Mouse (Mus musculus): Measurements from ENCODE around the gene Stx11.
A peak's percentile ranks its signal among the peaks of the same experiment; 100 is the strongest.
"Not testable (repeated sequence)": the region's sequence is repeated elsewhere in the genome, so short reads cannot be mapped to it uniquely, and the experiment has no call there.

Stx11 gene

DNA sequence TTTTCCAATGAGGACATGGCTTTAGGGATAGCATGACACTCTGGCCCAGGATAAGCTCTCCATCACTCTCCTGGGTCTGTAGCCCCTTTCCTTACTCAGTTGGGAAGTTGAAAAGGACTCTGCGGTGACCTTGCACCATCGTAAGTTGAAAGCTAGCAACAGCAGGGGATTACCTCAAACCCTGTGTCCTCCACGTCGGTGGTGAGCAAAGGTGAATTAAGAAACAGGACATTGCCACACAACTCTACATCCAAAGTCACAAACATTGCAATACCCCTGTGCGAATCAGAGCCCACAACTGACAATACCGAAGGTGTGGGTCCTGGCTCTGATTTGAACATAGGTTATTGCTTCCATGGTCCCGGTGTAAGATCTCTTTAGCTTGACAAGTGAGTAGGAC, 11.9 kb upstream of the Stx11 start:
- no peaks in the 10 kb centered on the region for H3K36me3 ChIP-seq (ENCODE audit: control insufficient read depth, insufficient read depth, low read length, poor library complexity, severe bottlenecking)
- H3K27me3 ChIP-seq (ENCODE audit: control insufficient read depth, insufficient read depth, low read length, poor library complexity, severe bottlenecking): no peaks in the 10 kb centered on the region
- no peak for DNase-seq (ENCODE audit: low read depth, low spot score)

DNA sequence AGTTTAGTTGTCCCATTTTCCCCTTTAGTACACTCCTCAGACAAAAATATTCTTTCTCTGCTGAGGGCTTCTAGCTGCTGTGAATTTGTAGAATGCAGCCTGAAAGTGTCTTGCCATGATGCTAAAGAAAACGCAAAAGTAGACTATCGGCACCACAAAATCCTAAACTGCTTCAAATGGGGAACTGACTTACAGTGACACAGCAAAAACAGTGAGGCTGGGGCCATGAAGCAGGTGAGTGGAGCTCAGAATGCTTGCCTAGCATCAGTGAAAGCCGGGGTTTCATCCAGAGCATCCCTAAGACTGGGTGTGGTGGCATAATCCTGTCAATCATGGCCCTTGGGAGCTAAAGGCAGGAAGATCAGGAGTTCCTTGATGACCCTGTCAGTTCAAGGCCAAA, 11.4 kb upstream of the Stx11 start:
- no peaks in the 10 kb centered on the region for H3K36me3 ChIP-seq (ENCODE audit: control insufficient read depth, insufficient read depth, low read length, poor library complexity, severe bottlenecking)
- no peak for DNase-seq (ENCODE audit: low read depth, low spot score)
- no peaks in the 10 kb centered on the region for H3K27me3 ChIP-seq (ENCODE audit: control insufficient read depth, insufficient read depth, low read length, poor library complexity, severe bottlenecking)

DNA sequence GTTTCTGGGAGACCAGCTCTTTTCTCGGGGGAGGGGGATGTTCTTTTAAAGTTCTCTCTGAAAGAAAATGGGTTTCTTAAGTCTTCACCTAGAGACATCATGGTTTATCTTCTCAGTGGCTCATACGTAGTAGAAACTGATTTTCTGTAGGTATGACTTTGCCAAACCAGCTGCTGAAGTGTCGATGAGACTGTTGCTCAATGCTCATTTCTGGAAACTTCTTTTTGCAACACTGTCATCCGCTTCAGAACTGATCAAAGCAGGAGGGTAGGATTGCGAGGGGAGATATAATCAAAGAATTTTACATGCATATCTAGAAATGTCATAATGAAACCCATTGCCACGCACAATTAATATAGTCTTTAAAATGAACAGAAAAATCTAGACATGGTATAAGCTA, 10.5 kb upstream of the Stx11 start:
- Histone ChIP-seq H3K36me3 (ENCODE audit: control insufficient read depth, insufficient read depth, low read length, poor library complexity, severe bottlenecking) (no peaks in the 10 kb centered on the region), H3K27me3 (ENCODE audit: control insufficient read depth, insufficient read depth, low read length, poor library complexity, severe bottlenecking) (no peaks in the 10 kb centered on the region)
- DNase-seq (ENCODE audit: low read depth, low spot score): no peak

DNA sequence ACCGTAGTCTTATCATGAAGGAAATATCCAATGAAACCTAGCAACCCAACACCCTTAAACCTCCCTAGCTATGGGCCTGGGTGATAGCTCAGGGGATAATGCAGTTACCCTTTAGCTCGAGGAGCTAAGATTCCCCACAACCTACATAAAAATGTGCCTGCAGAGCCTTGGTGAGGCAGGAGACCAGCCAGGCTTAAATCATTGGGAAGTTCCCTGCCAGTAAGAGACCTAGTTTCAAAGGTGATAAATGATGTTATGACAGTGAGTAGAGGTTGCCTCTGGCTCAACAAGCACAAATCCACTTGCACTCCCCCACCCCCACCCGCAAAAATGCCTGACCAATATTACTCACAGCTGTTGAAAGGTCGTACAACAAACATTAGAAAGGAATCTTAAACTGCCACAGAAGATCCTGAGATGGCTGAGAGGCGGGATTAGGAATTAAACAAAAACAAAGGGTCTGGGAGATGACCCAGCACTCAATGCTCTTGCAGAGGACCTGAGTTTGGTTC, 1.6 kb upstream of the Stx11 start:
- no peak for DNase-seq (ENCODE audit: low read depth, low spot score)
- H3K27me3 ChIP-seq (ENCODE audit: control insufficient read depth, insufficient read depth, low read length, poor library complexity, severe bottlenecking): no peaks in the 10 kb centered on the region
- H3K36me3 ChIP-seq (ENCODE audit: control insufficient read depth, insufficient read depth, low read length, poor library complexity, severe bottlenecking): no peaks in the 10 kb centered on the region

DNA sequence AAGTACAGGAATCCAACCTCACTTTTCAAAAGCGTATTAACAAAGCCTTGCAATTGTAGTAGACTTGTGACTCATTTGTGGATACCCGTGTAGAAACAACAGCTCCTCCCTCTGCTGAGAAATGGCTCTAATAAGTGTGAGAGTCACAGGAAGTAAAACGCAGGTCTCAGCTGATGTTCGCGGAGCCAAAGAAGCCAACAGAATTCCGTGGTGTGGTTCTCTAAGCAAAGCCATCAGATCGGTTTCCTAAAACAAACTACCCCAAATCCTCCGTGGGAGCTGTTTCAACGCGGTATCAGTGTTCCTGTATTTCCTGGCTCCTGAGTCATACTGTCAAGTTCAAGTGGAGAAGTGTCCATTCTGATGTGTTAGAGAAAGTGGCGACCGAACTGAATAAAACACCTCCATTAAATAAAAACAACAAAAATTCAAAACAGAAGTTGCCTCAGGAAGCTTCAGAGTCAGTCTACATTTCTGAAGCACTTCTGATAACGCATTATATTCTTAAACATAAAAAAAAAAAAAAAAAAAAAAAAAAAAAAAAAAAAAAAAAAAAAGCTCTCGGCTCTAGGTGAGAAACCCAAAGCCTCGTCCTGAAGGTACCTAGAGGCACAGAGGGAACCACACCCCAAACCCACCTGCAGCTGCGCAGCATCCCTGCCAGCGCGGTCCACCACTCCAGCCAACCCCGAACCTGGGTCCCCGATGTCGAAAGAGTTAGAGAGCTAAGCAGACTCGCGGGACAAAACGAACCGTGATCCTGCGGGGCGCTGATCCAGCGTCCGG, 543 bp downstream of the Stx11 start:
- peak; percentile 52 for DNase-seq (ENCODE audit: low read depth, low spot score)
- Histone ChIP-seq H3K27me3 (ENCODE audit: control insufficient read depth, insufficient read depth, low read length, poor library complexity, severe bottlenecking) (no peaks in the 10 kb centered on the region), H3K36me3 (ENCODE audit: control insufficient read depth, insufficient read depth, low read length, poor library complexity, severe bottlenecking) (no peaks in the 10 kb centered on the region)

DNA sequence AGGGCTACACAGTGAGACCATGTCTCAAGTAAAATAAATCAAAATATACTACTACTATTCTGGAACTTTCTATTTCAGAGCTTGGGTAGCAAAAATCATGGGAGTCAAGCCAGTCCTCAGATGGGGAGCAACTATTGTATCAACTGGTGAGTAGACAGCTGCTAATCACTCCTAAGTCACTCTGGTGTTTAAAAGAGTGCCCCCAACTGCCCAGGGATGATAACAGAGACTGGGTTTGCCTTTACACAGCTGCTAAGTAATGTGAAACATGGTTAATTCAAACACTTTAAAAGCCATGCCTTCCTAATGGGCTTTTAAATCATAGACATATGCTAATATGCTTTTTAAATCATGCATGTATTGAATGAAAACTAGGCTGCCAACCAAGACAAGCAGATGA, 1.9 kb downstream of the Stx11 start:
- no peaks in the 10 kb centered on the region for H3K27me3 ChIP-seq (ENCODE audit: control insufficient read depth, insufficient read depth, low read length, poor library complexity, severe bottlenecking)
- DNase-seq (ENCODE audit: low read depth, low spot score): no peak

DNA sequence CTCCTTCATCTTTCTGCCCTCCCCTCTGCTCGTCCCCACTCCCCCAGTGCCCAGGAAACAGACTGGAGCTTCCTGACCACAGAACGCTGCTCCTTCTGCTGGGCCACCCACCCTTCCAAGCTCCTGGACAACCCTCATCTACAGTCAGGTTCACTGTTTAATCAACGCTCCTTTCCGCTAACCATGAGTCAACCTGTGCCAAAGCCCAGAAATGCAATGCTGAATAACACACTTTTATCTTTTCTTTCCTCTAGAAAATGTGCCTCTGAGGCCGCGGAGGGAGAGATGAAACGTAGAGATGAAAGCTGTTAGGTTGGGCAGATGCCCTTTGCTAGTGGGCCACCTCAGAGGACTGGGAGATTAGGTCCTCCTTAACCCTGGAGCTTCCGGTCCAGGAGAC, 2.6 kb downstream of the Stx11 start:
- Histone ChIP-seq H3K27me3 (ENCODE audit: control insufficient read depth, insufficient read depth, low read length, poor library complexity, severe bottlenecking) (no peaks in the 10 kb centered on the region), H3K36me3 (ENCODE audit: control insufficient read depth, insufficient read depth, low read length, poor library complexity, severe bottlenecking) (no peaks in the 10 kb centered on the region)
- DNase-seq (ENCODE audit: low read depth, low spot score): no peak

More for the DNA sequence above, 1.9 kb downstream of the Stx11 start:
- no peaks in the 10 kb centered on the region for H3K36me3 ChIP-seq (ENCODE audit: control insufficient read depth, insufficient read depth, low read length, poor library complexity, severe bottlenecking)

DNA sequence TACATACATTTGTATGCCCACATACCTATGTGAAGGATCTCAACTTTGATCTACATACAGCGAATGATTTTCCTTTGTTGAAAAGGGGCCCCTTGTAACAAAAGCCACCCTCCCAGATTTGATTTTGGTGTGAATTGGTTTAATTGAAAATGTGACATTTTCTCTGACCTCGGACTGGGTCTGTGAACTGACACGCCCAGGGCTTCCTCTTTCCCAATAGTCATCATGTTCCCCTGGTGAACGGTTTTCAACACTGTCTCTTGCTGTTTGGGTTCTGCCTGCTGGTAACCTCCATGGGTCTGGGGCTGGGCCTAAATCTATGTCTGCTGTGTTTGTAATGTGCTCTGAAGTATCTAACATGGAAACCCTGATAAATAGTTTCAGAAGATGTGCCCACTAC, 6.8 kb downstream of the Stx11 start:
- no peak for DNase-seq (ENCODE audit: low read depth, low spot score)
- Histone ChIP-seq H3K27me3 (ENCODE audit: control insufficient read depth, insufficient read depth, low read length, poor library complexity, severe bottlenecking) (no peaks in the 10 kb centered on the region), H3K36me3 (ENCODE audit: control insufficient read depth, insufficient read depth, low read length, poor library complexity, severe bottlenecking) (no peaks in the 10 kb centered on the region)

DNA sequence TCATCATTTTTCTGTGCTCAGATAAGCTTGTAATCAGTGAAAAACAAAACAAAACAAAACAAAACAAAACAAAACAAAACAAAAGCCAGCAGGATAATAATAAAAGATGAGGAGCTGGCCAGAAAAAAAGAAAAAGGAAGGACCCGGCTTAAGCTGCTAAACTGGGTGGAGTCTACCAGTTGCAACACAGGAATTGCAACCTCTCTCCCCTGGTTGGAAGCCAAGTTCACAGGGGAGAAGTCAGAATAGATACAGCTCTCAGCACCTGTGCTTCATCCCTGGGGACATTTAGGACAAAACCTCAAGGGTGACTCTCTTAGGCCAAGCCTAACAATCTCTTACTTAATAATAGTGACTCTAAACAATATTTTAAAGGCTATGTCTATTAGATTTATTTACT, 8.3 kb downstream of the Stx11 start:
- no peak for DNase-seq (ENCODE audit: low read depth, low spot score)
- H3K36me3 ChIP-seq (ENCODE audit: control insufficient read depth, insufficient read depth, low read length, poor library complexity, severe bottlenecking): no peaks in the 10 kb centered on the region
- no peaks in the 10 kb centered on the region for H3K27me3 ChIP-seq (ENCODE audit: control insufficient read depth, insufficient read depth, low read length, poor library complexity, severe bottlenecking)

DNA sequence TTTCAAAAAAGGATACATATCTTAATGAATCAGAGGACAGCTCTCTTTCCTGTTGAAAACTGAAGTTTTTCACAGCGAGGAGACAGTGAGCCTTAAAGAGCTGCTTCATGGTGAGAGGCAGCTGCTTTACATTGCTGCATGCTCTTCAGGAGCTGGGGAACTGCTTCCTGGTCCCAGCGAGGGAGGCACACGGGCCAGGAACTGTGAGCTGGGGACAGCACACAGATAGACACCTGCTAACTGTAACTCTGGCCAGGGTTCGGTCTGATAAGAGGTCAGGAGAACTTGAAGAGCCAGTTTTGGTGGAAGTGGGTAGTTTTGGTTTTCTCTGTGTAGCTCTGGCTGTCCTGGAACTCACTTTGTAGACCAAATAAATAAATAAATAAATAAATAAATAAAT, 12.7 kb downstream of the Stx11 start:
- not testable (repeated sequence) for DNase-seq (ENCODE audit: low read depth, low spot score); H3K27me3 ChIP-seq (ENCODE audit: control insufficient read depth, insufficient read depth, low read length, poor library complexity, severe bottlenecking); H3K36me3 ChIP-seq (ENCODE audit: control insufficient read depth, insufficient read depth, low read length, poor library complexity, severe bottlenecking)

DNA sequence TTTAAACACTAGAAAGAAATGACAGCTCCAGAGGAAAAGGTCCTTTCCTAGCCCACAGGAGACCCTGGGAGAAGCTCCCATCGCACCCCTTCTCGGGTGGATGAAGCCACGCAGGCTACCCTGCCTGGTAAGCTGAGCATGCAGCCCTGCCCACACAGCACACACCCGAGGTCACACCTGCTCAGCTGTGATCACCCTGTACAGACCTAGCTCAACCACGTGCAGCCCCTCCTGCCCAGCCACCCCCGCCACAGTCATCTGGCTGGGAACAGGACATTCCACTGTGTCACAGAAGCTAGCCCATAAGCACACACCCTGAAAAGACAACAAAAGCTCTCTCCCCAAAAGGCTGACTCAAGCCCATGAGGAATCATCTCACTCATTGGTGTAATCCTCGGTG, 14.8 kb downstream of the Stx11 start:
- no peaks in the 10 kb centered on the region for H3K27me3 ChIP-seq (ENCODE audit: control insufficient read depth, insufficient read depth, low read length, poor library complexity, severe bottlenecking)
- H3K36me3 ChIP-seq (ENCODE audit: control insufficient read depth, insufficient read depth, low read length, poor library complexity, severe bottlenecking): no peaks in the 10 kb centered on the region
- no peak for DNase-seq (ENCODE audit: low read depth, low spot score)

DNA sequence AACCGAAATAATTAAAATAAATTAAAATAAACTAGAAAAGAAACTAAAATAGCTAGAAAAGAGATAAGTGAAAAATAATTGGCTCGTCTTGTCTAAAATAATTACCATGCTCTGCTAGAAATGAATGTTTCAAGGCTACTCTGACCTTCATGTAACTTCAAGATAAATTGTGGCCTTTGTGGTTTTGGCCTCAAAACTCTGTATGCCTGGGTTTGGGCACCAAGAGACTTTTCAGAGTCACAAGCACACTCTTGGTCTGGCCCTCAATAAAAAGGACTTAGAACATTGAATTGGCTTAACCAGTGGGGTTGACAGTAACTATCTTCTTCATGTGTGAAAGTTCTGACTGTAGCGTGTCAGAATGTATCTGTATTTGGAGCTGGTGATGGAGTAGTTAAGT, 16.5 kb downstream of the Stx11 start:
- no peak for DNase-seq (ENCODE audit: low read depth, low spot score)
- Histone ChIP-seq H3K27me3 (ENCODE audit: control insufficient read depth, insufficient read depth, low read length, poor library complexity, severe bottlenecking) (no peaks in the 10 kb centered on the region), H3K36me3 (ENCODE audit: control insufficient read depth, insufficient read depth, low read length, poor library complexity, severe bottlenecking) (peaks cover 2% of the 10 kb centered on the region; the same call in 1 of the 2 replicates)

DNA sequence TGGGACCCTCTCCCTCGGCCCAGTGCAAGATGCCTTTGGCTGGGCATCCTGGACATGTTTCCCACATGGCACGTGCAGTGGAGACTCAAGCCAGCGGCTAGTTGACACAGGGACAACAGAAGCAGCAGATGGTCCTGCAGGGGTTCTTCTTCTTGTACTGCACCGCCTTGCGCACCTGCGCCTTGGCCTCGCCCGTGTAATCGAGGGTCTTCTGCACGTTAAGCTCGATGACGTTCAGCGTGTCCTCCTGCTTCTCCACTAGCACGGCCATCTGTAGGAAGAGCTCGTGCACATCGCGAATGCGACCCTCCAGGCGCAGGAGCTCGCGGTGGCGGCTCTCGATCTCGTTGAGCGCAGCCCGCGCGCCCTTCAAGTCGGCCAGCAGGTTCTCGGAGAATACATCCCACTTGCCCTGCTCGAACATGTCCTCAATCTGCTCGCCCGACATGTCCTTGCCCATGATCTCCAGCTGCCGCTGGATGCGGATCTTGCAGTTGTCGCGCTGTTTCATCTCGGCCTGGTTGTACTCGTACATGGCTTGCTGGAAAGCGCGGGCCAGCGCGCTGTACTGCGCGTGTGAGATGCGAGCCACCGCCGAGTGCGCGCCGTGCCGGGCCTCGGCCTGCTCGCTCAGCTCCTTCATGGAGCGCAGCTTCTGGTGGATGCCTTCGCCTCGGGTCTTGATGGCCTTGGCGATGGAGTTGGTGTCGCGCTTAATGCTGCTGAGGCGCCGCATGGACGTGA, 22.9 kb downstream of the Stx11 start:
- no peaks in the 10 kb centered on the region for H3K27me3 ChIP-seq (ENCODE audit: control insufficient read depth, insufficient read depth, low read length, poor library complexity, severe bottlenecking)
- no peak for DNase-seq (ENCODE audit: low read depth, low spot score)
- peaks cover 2% of the 10 kb centered on the region; the same call in 1 of the 2 replicates for H3K36me3 ChIP-seq (ENCODE audit: control insufficient read depth, insufficient read depth, low read length, poor library complexity, severe bottlenecking)

DNA sequence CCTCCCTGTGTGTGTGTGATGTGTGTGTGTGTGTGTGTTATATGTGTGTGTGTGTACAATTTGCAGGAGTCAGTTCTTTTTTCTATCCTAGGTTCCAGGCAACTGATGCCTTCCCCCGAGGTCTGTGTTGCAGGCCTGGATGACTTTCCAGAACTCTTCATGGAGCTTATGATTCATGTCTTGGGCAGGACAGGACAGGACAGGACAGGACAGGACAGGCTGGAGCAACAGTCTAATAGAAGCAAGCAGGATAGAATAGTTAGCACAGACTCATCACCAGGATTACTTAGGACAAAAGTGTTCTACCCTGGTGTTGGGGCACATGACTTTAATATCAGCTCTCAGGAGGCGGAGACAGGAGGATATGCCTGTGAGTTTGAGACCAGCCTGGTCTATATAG, 25.3 kb downstream of the Stx11 start:
- Histone ChIP-seq H3K27me3 (ENCODE audit: control insufficient read depth, insufficient read depth, low read length, poor library complexity, severe bottlenecking) (no peaks in the 10 kb centered on the region), H3K36me3 (ENCODE audit: control insufficient read depth, insufficient read depth, low read length, poor library complexity, severe bottlenecking) (peaks cover 2% of the 10 kb centered on the region; the same call in 1 of the 2 replicates)
- DNase-seq (ENCODE audit: low read depth, low spot score): no peak

DNA sequence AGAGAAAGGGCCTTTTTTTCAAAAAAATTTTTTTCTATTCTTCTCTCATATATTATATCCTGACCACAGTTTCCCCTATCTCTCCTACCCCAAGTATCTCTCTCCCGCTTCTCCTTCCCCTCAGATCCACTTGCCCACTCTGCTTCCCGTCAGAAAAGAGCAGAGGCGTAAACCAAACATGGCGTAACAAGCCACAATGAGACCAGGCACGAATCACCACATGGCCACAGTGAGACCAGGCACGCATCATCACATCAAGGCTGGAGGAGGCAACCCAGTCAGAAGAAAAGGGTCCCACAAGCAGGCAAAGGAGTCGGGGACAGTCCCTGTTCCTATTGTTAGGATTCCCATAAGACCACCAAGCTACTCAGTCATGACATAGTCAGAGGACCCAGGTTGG, 28.0 kb downstream of the Stx11 start:
- no peak for DNase-seq (ENCODE audit: low read depth, low spot score)
- H3K27me3 ChIP-seq (ENCODE audit: control insufficient read depth, insufficient read depth, low read length, poor library complexity, severe bottlenecking): no peaks in the 10 kb centered on the region
- no peaks in the 10 kb centered on the region for H3K36me3 ChIP-seq (ENCODE audit: control insufficient read depth, insufficient read depth, low read length, poor library complexity, severe bottlenecking)

Measured in splenic B cell, adult 2 months (primary cell).